In the genomic region with DNA sequence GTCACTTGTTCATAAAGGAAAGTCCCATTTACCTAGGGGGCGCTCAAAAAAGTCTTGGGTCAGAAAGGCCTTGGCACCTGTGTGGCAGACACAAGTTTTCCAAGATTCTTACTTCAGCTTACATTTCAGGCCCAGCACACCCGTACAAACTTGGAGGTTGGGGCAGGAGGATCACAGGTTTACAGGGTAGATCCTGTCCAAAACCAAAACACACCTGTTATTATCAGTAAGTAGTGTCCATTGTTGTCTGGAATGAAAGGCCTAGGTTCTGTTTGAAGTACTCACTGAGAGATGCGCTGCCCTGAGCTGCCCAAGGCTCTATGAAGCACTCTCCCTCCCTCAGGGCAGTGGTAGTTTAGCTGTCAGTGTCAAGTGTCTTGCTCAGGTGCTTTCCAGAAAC, we compare ENCODE assay signal across 20 mouse cellular contexts.
DNase-seq lines count a peak whose midpoint lies in the region; ATAC-seq and TF ChIP-seq lines count a peak whose summit lies in the region.
"Had no signal": no experiment of that assay in that cellular context is flagged by ENCODE, and none has a peak within 500 bp of the region (broad histone marks: within the 10 kb centered on the region; RNA-seq: fewer than 3 reads in every experiment).

No protein-coding gene starts in this region.

- H3K36me3 ChIP-seq in erythroblast, embryonic 14.5 days (ENCODE audit: control insufficient read depth) = peaks cover 100% of the 10 kb centered on the region
- H3K36me3 ChIP-seq in heart, embryonic 15.5 days = peaks cover 25% of the 10 kb centered on the region; the same call in 1 of the 2 replicates
- peaks cover 51% of the 10 kb centered on the region for H3K36me3 ChIP-seq in E14TG2a.4 (ENCODE audit: insufficient read depth, low read length)
- H3K36me3 ChIP-seq in liver, embryonic 13.5 days = peaks cover 48% of the 10 kb centered on the region
- H3K36me3 ChIP-seq in kidney, embryonic 15.5 days = peaks cover 65% of the 10 kb centered on the region
- peaks cover 30% of the 10 kb centered on the region for H3K36me3 ChIP-seq in hindbrain, embryonic 13.5 days

- DNase-seq in heart, adult 9 months (ENCODE audit: low spot score in 2 of 2) = no peak
- DNase-seq in liver, embryonic 13.5 days = no peak
- DNase-seq: adrenal gland, adult 8-10 months; cerebellum, adult 11 months; cerebellum, postnatal 36 days; gastrocnemius, adult 2 months; layer of hippocampus, postnatal 36 days; right cerebral cortex, postnatal 25 days; thymus, postnatal 14 days had no signal

- H3K27me3 ChIP-seq in erythroblast, embryonic 14.5 days (ENCODE audit: control insufficient read depth) = no peaks in the 10 kb centered on the region
- H3K27me3 ChIP-seq in heart, embryonic 15.5 days = no peaks in the 10 kb centered on the region
- H3K27me3 ChIP-seq in E14TG2a.4 (ENCODE audit: insufficient read depth, low read length) = no peaks in the 10 kb centered on the region
- H3K27me3 ChIP-seq in liver, embryonic 13.5 days = no peaks in the 10 kb centered on the region
- no peaks in the 10 kb centered on the region for H3K27me3 ChIP-seq in kidney, embryonic 15.5 days
- no peaks in the 10 kb centered on the region for H3K27me3 ChIP-seq in hindbrain, embryonic 13.5 days
- H3K27me3 ChIP-seq: midbrain, embryonic 12.5 days had no signal

- H3K27ac ChIP-seq in heart, embryonic 15.5 days = peak overlapping the region; percentile 53; the same call in 1 of the 2 replicates
- H3K27ac ChIP-seq in liver, embryonic 13.5 days = peak overlapping the region; percentile 98
- no peak overlapping the region for H3K27ac ChIP-seq in kidney, embryonic 15.5 days
- no peak overlapping the region for H3K27ac ChIP-seq in hindbrain, embryonic 13.5 days
- H3K27ac ChIP-seq: gastrocnemius, adult 2 months; macrophage; stomach, postnatal 0 days had no signal

- H3K4me3 ChIP-seq in erythroblast, embryonic 14.5 days (replicated peaks) = peak overlapping the region; percentile 6
- no peak overlapping the region for H3K4me3 ChIP-seq in heart, embryonic 15.5 days
- no peak overlapping the region for H3K4me3 ChIP-seq in E14TG2a.4 (replicated peaks; ENCODE audit: low read length)
- H3K4me3 ChIP-seq in liver, embryonic 13.5 days (replicated peaks) = no peak overlapping the region
- H3K4me3 ChIP-seq in kidney, embryonic 15.5 days (replicated peaks) = no peak overlapping the region
- H3K4me3 ChIP-seq in hindbrain, embryonic 13.5 days = no peak overlapping the region
- H3K4me3 ChIP-seq: gastrocnemius, adult 2 months; midbrain, embryonic 12.5 days had no signal

- peaks cover 98% of the 10 kb centered on the region for H3K4me1 ChIP-seq in erythroblast, embryonic 14.5 days (ENCODE audit: control insufficient read depth)
- peaks cover 26% of the 10 kb centered on the region for H3K4me1 ChIP-seq in heart, embryonic 15.5 days (replicated peaks)
- 0 out of 2 replicates have a peak, but pooled peaks cover 3% of the 10 kb centered on the region for H3K4me1 ChIP-seq in E14TG2a.4 (replicated peaks; ENCODE audit: low read depth, low read length)
- peaks cover 93% of the 10 kb centered on the region for H3K4me1 ChIP-seq in liver, embryonic 13.5 days (replicated peaks)
- no peaks in the 10 kb centered on the region for H3K4me1 ChIP-seq in kidney, embryonic 15.5 days
- H3K4me1 ChIP-seq in hindbrain, embryonic 13.5 days (replicated peaks) = no peaks in the 10 kb centered on the region
- H3K4me1 ChIP-seq: midbrain, embryonic 12.5 days had no signal

- peaks cover 2% of the 10 kb centered on the region; the same call in 1 of the 2 replicates for H3K9me3 ChIP-seq in erythroblast, embryonic 14.5 days (ENCODE audit: control insufficient read depth, low read length)
- H3K9me3 ChIP-seq in heart, embryonic 15.5 days (replicated peaks) = no peaks in the 10 kb centered on the region
- no peaks in the 10 kb centered on the region for H3K9me3 ChIP-seq in E14TG2a.4 (ENCODE audit: low read length)
- no peaks in the 10 kb centered on the region for H3K9me3 ChIP-seq in liver, embryonic 13.5 days (replicated peaks)
- no peaks in the 10 kb centered on the region for H3K9me3 ChIP-seq in kidney, embryonic 15.5 days (replicated peaks)
- no peaks in the 10 kb centered on the region for H3K9me3 ChIP-seq in hindbrain, embryonic 13.5 days
- H3K9me3 ChIP-seq: midbrain, embryonic 12.5 days had no signal

- H3K4me2 ChIP-seq in heart, embryonic 15.5 days = no peak overlapping the region
- peak overlapping the region; percentile 35 for H3K4me2 ChIP-seq in liver, embryonic 13.5 days
- no peak overlapping the region for H3K4me2 ChIP-seq in kidney, embryonic 15.5 days
- H3K4me2 ChIP-seq in hindbrain, embryonic 13.5 days = no peak overlapping the region
- H3K4me2 ChIP-seq: midbrain, embryonic 12.5 days had no signal

- H3K9ac ChIP-seq in heart, embryonic 15.5 days = no peak overlapping the region
- peak overlapping the region; percentile 75 for H3K9ac ChIP-seq in liver, embryonic 13.5 days
- H3K9ac ChIP-seq in kidney, embryonic 15.5 days = no peak overlapping the region
- H3K9ac ChIP-seq in hindbrain, embryonic 13.5 days = no peak overlapping the region
- H3K9ac ChIP-seq: midbrain, embryonic 12.5 days had no signal

- 85% methylated on average over 3 of the region's 3 CpGs for WGBS in heart, embryonic 15.5 days
- WGBS in liver, embryonic 13.5 days (ENCODE audit: insufficient replicate concordance) = 58% methylated on average over 3 of the region's 3 CpGs
- WGBS in kidney, embryonic 15.5 days = 91% methylated on average over 3 of the region's 3 CpGs
- WGBS in hindbrain, embryonic 13.5 days = 88% methylated on average over 3 of the region's 3 CpGs

- 0 out of 2 replicates have a peak, but pooled peaks have one; percentile 0 for TF ChIP-seq CTCF in E14TG2a.4 (conservative IDR thresholded peaks at IDR 0.05; ENCODE audit: low read length)

- ATAC-seq in erythroblast, adult 5-6 weeks (replicated peaks; ENCODE audit: low FRiP score, poor library complexity, severe bottlenecking) = no peak
- ATAC-seq in heart, embryonic 15.5 days (replicated peaks; ENCODE audit: insufficient number of reproducible peaks, insufficient read depth, low FRiP score, low read depth) = no peak
- ATAC-seq in liver, embryonic 13.5 days (ENCODE audit: low read depth) = no peak
- ATAC-seq in kidney, embryonic 15.5 days (replicated peaks; ENCODE audit: low FRiP score) = no peak
- ATAC-seq in hindbrain, embryonic 13.5 days (ENCODE audit: low FRiP score) = no peak
- ATAC-seq: CD4-positive, CD25-positive, alpha-beta regulatory T cell, adult 4 months; forebrain, embryonic 16.5 days had no signal

Comparison
In these comparisons a context has a peak if more than half of its experiments do, and no peak if none do; other contexts are left out.
1. H3K27ac ChIP-seq: peak in heart, embryonic 15.5 days (single experiment) and liver, embryonic 13.5 days (single experiment); none in kidney, embryonic 15.5 days (single experiment) and hindbrain, embryonic 13.5 days (single experiment).